Mouse (Mus musculus) liver, postnatal 0 days (tissue): ENCODE results near the gene Arf1.

Experiments used
- CTCF ChIP-seq: sonication (generic); IDR thresholded peaks from 2 replicates; pipeline ENCODE4 v1.5.1; 2016; ENCODE audit warnings: antibody characterized with exemption, low read depth
- EP300 ChIP-seq: IDR thresholded peaks from 2 replicates; pipeline ENCODE4 v1.6.1; 2016; ENCODE audit warnings: antibody characterized with exemption, low read depth, mild to moderate bottlenecking

- TF ChIP-seq CTCF (no peak), EP300 (no peak)
Observed at GRCm38 (mm10) chr11:59224025-59224424, 4.0 kb downstream of the Arf1 start.
